Mouse (Mus musculus) 3134 (cell line): ENCODE measurements around the gene Plcb4.

Experiments used
- DNase-seq: peaks from one replicate; pipeline ENCODE4 v3.0.0-alpha.2; 2011; ENCODE audit warnings: low spot score; ENCODE audit not compliant: insufficient read length; ENCODE audit errors: extremely low read depth

The Plcb4 gene

GRCm38 (mm10) chr2:135802878-135803450 is 144.2 kb downstream of the Plcb4 start:
- DNase-seq = no peak

- DNase-seq = no peak
These were observed 147.2 kb downstream of the Plcb4 start for GRCm38 (mm10) chr2:135805748-135806685.

GRCm38 (mm10) chr2:135808342-135808741 is 149.5 kb downstream of the Plcb4 start:
- no peak for DNase-seq

GRCm38 (mm10) chr2:135810841-135811240 is 152.0 kb downstream of the Plcb4 start:
- no peak for DNase-seq

GRCm38 (mm10) chr2:135811453-135812101 is 152.8 kb downstream of the Plcb4 start:
- no peak for DNase-seq

- DNase-seq = no peak
These were observed 154.0 kb downstream of the Plcb4 start for GRCm38 (mm10) chr2:135812701-135813246.

GRCm38 (mm10) chr2:135820691-135821090 is 161.9 kb downstream of the Plcb4 start:
- no peak for DNase-seq

- no peak for DNase-seq
These were observed 164.9 kb downstream of the Plcb4 start for GRCm38 (mm10) chr2:135823690-135824089.

GRCm38 (mm10) chr2:135824757-135825156 is 165.9 kb downstream of the Plcb4 start:
- DNase-seq = no peak

- DNase-seq = no peak
These were observed 166.8 kb downstream of the Plcb4 start for GRCm38 (mm10) chr2:135825645-135826044.

GRCm38 (mm10) chr2:135826616-135827360 is 168.0 kb downstream of the Plcb4 start:
- no peak for DNase-seq

GRCm38 (mm10) chr2:135828446-135828845 is 169.6 kb downstream of the Plcb4 start:
- DNase-seq = no peak

- no peak for DNase-seq
These were observed 174.9 kb downstream of the Plcb4 start for GRCm38 (mm10) chr2:135833743-135834142.

- DNase-seq = no peak
These were observed 175.6 kb downstream of the Plcb4 start for GRCm38 (mm10) chr2:135834435-135834834.

GRCm38 (mm10) chr2:135835911-135836310 is 177.1 kb downstream of the Plcb4 start:
- no peak for DNase-seq

- DNase-seq = no peak
These were observed 177.6 kb downstream of the Plcb4 start for GRCm38 (mm10) chr2:135836426-135836825.

- no peak for DNase-seq
These were observed 178.9 kb downstream of the Plcb4 start for GRCm38 (mm10) chr2:135837730-135838129.

- no peak for DNase-seq
These were observed 179.3 kb downstream of the Plcb4 start for GRCm38 (mm10) chr2:135838135-135838534.

- no peak for DNase-seq
These were observed 180.0 kb downstream of the Plcb4 start for GRCm38 (mm10) chr2:135838651-135839286.

- DNase-seq = no peak
These were observed 184.9 kb downstream of the Plcb4 start for GRCm38 (mm10) chr2:135843721-135844120.
